Mouse (Mus musculus): ENCODE data around the gene Mlh1. TPM values are rescaled to one million over a fixed set of nuclear protein-coding genes. Genes with fewer than 3 reads are reported as not detected.

Gene Mlh1
- total RNA-seq, 2 experiments from 2014 or later, result 46.6 to 51.9 TPM

DNA sequence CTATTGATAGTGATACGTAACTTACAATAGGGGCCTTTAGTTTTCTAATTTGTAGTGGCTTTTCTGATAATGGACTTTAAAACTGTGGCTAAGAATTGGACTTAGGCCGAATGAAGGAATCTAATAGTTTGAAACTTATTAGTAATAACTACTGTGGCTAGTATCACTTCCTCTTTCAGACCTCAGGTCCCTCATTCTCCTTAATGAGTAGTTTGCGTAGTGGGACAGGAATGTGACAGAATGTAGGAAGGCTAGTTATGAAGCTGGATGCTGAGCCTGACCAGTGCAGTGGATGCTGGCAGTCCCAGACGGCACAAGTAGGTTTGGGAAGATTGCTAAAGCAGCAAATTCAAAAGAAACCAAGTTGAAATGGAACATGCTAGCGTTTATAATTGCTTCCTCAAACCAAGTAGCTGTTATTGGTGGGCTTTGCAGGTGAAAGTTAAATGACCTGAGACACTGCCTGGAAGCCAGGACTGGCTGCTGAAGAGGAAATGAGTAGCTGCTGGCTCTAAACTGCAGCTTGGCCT, 51.0 kb downstream of the Mlh1 start:
- peak; percentile 40; the same call in 1 of the 2 replicates for ATAC-seq (replicated peaks; ENCODE audit: poor library complexity)

DNA sequence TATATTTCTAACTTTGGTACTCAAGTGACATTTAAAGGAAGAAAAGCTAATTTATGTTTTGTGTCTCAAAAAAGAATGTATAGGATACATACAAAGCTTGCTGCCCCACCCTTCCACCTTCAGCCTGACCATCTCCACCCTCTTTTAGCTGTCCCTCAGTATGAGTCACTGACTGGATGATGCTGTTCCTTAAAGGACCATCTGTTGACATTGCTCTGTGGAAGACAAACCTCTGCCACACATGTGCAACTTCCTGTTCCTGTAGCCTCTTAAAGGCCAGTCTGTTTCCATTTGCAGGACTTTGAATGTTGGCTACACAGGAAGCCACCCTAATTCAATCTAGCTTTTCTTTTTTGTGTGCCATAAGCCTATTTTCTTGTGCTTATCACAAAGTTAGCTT, 55.2 kb downstream of the Mlh1 start:
- peak; percentile 62 for ATAC-seq (replicated peaks; ENCODE audit: poor library complexity)

DNA sequence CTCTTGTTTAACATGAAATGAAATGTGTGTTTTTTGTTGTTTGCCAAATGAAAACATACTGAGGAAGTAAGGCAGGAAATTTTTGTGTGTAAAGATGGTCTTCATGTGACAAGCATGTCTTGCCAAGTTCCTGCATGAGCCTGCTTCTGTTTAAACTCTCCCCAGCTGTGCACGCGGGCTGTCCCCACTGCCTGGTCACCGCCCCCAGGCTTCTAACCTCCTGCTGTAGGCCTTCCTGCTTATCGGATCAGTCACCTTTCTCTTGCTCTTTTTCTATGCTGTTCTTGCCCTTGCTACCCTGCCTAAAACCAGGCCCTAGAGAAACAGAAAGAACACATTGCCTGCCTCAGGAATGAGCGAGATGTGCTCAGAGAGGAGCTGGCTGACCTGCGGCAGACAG, 58.1 kb downstream of the Mlh1 start:
- peak; percentile 92 for ATAC-seq (replicated peaks; ENCODE audit: poor library complexity)

DNA sequence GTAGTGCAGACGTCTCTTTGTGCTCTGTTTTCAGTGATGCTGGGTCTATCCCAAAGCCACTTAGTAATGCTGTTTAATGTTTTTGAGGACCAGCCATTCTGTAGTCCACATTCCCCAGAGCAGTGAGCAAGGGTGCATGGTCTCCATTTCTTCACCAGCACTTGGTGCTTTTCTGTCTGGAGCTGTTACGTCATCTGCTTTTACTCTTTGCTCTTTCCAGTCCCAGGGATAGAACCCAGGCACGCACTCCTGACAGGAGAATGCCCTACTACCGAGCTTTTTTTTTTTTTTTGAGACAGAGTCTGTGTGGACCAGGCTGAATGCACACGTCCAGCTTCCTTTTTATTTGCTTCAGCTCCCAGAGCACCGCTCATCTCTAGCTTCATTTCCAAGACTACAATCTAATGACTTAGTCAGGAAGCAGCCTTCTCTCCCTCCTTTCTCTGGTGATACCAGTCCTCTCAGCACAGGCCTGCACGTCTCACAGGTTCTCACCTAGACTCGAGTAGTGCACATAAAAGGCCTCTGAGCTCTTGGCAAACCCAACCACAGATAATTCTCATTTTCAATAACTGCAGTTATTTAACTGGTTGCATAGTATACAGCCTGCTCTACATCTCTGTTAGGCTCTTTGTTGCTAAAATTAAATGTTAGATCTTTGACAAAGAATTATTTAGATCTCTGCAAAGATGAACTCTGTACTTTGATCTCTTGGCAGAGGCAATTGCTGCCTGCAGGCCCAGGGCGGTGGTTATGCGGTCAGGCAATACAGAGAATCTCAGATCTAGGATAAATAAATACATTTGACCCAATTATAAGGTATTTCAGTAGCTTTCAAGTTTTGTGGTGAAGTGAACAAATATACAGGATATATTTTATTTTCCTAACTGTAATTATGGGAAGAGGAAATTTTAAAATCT, 60.2 kb downstream of the Mlh1 start:
- ATAC-seq (replicated peaks; ENCODE audit: poor library complexity), result no peak

DNA sequence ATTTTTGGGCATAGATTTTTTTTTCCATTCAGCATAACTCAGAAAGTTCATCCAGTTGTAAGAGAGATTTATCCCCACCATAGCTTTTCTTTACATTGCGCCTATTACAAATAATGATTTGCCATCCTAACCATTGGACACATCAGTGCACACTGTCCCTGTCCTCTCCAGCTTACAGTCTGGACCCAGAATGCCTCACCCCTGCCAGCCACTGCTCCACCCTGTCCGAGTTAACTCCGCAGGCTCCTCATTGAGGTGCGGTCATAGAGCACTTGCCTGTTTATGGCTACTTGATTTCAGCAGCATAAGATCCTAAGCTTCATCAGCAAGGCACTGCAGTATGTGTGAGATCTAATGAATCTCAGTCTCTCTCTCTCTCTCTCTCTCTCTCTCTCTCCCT, 61.2 kb downstream of the Mlh1 start:
- ATAC-seq (replicated peaks; ENCODE audit: poor library complexity), result no peak

DNA sequence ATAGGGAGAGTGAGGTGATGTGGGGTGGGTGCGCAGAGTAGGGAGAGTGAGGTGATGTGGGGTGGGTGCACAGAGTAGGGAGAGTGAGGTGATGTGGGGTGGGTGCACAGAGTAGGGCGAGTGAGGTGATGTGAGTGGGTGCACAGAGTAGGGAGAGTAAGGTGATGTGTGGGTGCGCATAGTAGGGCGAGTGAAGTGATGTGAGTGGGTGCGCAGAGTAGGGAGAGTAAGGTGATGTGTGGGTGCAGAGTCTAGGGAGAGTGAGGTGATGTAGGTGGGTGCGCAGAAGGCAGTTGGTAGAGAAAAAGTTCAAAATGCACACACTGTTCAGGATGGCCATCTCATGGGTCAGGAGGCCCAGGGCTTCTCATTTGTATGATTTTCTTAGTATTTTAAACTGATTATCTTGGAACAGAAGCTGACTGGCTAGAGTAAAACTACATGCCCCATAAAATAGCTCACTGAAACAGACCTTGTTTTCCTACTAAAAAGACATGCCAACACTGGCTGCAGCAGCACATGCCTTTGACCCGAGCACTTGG, 62.4 kb downstream of the Mlh1 start:
- no peak for ATAC-seq (replicated peaks; ENCODE audit: poor library complexity)

DNA sequence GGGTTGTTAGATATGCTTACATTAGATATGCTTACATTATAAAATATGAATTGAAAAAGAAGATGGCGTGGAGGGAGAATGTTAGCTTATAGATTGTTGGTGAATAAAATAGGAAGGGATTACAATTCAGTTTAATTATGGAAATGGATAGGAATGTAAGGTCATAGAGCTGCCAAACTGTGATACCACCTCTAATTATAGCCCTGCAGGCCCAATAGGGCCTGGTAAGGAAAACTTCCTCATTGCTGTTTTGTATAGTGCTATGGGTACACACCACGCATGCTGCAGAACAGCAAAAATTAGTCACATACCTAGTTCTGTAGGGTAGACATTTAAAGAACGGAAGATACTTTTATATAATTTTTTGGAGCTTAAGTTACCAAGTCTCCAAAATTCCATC, 63.4 kb downstream of the Mlh1 start:
- ATAC-seq (replicated peaks; ENCODE audit: poor library complexity), result no peak

DNA sequence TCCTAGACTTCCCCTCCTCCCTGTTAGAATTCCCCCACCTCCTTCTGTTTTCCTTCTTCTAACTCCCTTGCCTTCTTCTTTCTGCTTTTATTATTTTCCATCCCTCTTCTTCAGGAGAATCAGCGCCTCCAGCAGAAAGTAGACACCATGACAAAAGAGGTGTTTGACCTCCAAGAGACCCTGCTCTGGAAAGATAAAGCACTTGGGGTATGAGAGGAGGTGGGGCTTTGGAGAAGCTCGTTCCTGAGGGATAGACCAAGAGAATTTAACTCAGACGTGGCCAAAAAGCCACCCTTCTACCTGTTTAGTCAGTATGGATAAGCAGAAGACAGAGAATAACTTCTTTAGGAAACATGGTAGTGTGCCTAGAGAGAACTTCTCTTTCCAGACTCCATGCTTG, 63.9 kb downstream of the Mlh1 start:
- ATAC-seq (replicated peaks; ENCODE audit: poor library complexity), result no peak

DNA sequence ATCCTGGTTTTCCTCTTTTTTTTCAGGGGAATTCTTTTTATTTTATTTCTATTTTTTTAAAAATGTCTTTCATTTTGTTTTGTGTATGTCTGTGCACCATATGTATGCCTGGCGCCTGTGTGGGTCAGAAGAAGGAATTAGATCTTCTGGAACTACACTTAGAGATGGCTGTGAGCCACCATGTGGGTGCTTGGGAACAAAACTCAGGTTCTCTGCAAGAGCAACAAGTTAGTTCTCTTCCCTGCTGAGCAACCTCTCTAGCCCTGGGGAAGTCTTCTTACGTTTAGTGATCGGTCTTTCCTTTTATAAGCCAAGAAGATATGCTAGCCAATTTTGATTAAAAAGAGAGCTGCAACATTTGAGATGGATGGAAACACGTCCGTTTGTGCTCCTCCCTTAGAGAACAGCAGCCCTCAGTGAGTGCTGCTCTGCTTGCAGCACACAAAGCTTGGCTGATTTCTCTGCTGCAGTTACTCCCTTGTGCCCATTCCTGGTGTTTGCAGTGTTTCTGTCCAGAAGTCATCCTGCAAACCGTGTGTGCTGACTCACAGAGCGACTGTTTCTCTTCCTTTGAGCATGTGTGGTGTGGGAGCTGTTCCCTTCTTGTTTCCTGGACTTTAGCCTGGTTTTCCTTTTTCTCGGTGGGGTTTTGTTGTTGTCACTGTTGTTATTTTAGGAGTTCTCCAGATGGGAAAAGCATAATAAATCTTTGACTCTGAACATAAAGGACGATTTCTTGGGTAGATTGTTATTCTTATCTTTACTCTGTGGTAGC, 66.8 kb downstream of the Mlh1 start:
- ATAC-seq (replicated peaks; ENCODE audit: poor library complexity), result no peak

DNA sequence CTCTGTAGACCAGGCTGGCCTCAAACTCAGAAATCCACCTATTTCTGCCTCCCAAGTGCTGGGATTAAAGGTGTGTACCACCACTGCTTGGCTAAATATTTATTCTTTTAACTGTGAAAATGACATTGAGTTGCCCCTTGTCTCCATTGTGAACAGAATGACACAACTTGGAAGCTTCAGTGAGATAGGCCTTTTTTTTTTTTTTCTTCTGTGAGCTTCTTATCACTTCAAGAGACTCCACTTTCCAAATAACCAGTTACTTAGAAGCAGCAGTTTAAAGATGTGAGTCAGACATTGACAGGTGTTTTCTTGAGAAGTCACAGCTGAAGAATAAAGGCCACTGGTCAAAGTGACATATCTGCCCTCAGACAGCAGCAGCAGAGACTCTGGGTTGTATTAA, 71.4 kb downstream of the Mlh1 start:
- no peak for ATAC-seq (replicated peaks; ENCODE audit: poor library complexity)

DNA sequence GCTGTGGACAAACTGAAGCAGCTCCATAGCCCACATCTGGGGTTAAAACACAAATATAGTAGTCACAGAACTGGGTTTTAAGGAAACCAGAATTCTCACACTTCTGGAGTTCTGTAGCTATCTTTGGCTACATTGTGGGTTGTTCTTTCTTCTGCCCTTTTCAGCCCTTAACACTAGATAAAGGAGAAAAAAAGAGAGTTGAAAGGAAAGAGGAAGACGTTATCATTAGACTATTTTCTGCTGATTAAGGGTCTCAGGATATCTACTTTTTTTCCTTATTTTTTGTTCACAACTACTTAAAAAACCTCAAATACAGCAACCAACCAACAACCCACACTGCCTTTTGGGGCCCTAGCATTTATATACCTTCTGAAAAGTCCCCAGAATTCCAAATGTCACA, 73.3 kb downstream of the Mlh1 start:
- ATAC-seq (replicated peaks; ENCODE audit: poor library complexity), result no peak

DNA sequence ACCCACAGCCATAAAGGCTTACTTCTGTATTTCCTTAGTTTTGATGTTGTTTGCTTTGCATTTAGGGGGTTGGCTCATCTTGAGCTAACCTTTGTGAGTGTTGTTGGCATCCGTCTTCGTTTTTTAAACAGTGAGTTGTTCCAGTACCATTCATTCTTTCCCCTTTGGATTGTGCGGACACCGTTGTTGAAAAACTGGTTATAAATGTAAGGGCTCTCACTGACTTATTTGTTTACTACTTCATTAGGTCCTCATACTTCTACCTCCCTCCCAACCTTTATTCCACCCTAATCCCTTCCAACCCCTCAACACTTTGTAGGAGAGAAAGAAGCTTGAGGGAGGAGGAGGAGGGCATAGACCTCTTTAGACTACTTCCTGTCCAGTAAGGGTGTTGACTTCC, 73.9 kb downstream of the Mlh1 start:
- no peak for ATAC-seq (replicated peaks; ENCODE audit: poor library complexity)

DNA sequence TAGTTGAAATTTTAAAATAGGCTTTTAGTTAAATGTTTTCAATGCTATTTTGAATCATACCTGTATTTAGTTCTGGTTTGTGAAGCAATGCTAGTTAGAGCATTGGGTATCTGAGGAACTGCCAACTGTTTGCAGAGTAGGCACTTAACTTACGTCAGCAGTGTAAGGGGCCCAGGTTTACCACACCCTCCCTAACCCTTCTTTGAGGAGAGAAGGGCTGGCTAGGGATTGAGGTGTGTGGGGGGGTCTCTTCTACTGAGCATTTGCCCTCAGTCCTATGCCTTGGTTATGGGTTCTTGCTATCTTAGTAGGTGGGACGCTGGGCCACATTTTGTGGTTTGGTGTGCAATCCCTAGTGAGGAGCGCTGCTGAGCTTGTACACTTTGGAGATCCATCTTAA, 74.5 kb downstream of the Mlh1 start:
- ATAC-seq (replicated peaks; ENCODE audit: poor library complexity), result no peak

DNA sequence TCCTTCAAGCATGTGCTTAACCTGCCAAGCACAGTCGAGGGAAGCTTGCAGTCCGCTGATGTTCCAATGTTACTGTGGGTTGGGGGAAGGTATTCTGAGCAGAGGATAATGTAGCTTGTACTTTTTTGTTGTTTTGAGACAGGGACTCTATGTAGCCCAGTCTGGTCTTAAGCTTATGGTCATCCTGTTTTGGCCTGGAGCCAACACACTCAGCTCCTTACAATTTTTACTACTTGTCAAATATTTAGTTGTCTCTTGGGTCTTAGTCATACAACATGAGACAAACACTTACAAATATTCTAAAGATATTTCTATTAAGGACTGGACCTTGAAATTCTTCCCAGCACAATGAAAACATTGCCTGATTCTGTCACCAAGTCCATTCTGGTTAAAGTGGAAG, 78.4 kb downstream of the Mlh1 start:
- no peak for ATAC-seq (replicated peaks; ENCODE audit: poor library complexity)

DNA sequence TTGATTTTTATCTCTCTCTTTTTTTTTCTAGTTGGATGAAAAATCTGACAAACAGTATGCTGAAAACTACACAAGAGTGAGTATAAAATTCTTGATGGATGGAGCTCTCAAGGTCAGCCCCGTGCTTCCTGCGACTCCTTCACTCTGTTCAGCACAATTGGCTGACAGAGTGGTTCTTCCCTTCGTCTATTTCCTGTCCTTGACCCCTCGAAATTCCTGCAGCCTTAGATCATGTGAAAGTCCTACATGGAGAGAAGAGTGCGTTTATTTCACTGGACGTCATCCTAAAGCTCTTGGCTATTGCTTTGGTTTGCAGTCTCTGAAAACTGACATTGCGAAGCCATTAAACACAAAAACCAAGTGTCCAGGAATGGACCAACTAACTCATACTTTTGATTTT, 82.9 kb downstream of the Mlh1 start:
- ATAC-seq (replicated peaks; ENCODE audit: poor library complexity), result no peak

DNA sequence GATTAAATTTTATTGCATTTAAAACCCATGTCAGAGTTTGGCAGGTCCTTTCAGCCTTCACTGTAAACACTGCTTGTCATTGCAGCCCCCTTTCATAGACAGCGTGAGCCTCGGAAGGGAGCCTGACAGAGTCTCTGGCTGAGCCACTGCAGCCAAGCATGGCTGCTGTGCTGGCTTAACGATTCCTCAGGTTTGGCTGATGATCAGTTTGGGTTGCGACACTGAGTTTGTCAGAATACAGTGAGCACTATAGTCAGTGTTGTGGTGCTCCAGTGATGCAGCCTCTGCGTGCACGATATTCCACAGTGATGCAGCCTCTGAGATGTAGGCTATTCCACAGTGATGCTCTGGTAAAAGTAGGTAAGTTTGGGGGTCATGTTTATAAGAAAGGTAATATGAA, 84.7 kb downstream of the Mlh1 start:
- ATAC-seq (replicated peaks; ENCODE audit: poor library complexity), result no peak

DNA sequence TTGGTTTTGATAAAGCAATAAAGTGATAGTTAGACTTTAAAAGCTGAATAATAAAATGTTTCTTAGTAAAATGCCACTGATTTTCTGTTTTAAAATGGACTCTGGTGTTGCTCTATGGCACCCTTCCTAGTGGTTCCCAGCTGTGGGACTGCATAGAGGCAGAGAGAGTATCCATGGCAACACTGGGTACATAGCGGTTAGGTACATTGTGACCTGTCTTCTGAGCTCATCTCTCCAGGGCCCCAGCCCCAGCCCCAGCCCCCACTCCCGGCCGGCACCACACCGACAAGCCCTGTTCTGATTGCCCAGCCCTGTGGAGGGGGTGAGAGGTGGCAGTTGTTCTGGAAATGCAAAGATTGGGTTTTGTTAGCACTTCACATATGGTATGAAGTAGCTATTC, 86.7 kb downstream of the Mlh1 start:
- no peak for ATAC-seq (replicated peaks; ENCODE audit: poor library complexity)

DNA sequence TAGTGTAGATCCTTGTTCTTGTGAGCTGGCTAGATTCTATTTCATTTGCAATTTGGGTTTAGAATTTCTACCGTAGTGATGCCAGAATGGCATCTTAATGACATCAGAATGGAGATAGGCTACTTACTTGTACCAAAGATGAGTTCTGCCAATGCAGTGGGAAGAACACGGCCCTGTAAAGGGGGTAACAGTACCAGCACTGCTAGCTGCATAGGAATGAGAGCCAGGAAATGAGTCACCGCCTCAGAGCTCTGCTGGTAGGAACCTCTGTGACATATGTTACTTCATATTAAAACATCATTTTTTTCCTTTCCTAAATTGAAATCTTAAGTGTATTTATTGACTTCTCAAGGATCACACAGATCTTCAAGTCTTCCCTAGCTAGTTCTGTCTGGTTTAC, 89.4 kb downstream of the Mlh1 start:
- ATAC-seq (replicated peaks; ENCODE audit: poor library complexity), result no peak

DNA sequence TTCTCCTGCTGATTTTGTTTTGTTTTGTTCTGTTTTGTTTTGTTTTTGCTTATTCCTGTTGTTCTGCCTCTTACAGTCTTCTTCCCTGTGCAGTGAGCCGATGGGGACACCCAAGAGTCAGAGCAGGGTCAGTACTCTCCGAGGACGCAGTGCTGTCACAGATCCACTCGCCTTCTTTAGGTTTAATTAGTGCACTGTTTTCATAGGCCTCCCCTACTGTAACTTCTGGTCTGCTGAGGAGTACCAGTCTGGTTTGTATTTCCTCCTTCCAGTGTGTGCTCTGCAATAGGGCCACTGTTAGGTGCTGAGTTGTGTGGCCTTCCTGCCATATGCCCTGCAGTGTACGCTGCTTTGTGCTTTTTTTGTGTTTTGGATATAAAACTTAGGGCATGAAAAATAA, 92.6 kb downstream of the Mlh1 start:
- no peak for ATAC-seq (replicated peaks; ENCODE audit: poor library complexity)

Data from megakaryocyte progenitor cell, adult 5-6 weeks (primary cell).